Mouse (Mus musculus): Measurements from ENCODE around the gene Qser1. TPM values are rescaled to one million over a fixed set of nuclear protein-coding genes. Genes with fewer than 3 reads are reported as not detected.

Qser1 gene
- polyA plus RNA-seq, 1 experiment from 2014 or later: 15.8 TPM

GRCm38 (mm10) chr2:104712486-104712809 lies 104.1 kb downstream of the Qser1 start:
- DNase-seq (ENCODE audit: low spot score) (no peak), ATAC-seq (replicated peaks; ENCODE audit: low FRiP score, low TSS enrichment, low read depth) (peak; percentile 25; the same call in 1 of the 2 replicates)
- no peaks in the 10 kb centered on the region for H3K36me3 ChIP-seq (ENCODE audit: control insufficient read depth, insufficient read depth, low read length)
- peak overlapping the region; percentile 83 for H3K4me3 ChIP-seq (ENCODE audit: low read depth, low read length)
- peak overlapping the region; percentile 72 for H3K9ac ChIP-seq (ENCODE audit: low read length)
- peak overlapping the region; percentile 73 for H3K27ac ChIP-seq (ENCODE audit: low read depth)
- 3% methylated on average over 7 of the region's 7 CpGs for whole genome bisulfite sequencing
- no peaks in the 10 kb centered on the region for H3K27me3 ChIP-seq (replicated peaks; ENCODE audit: control insufficient read depth, insufficient read depth, low read length)
- no peaks in the 10 kb centered on the region for H3K9me3 ChIP-seq (ENCODE audit: control insufficient read depth, low read length)
- peaks cover 10% of the 10 kb centered on the region; the same call in 1 of the 2 replicates for H3K4me1 ChIP-seq (replicated peaks; ENCODE audit: control insufficient read depth, insufficient read depth, low read length)
- H3K4me2 ChIP-seq (ENCODE audit: low read length): peak overlapping the region; percentile 77

- ATAC-seq (replicated peaks; ENCODE audit: low FRiP score, low TSS enrichment, low read depth) (peak; percentile 90), DNase-seq (ENCODE audit: low spot score) (peak; percentile 88)
- Histone ChIP-seq H3K9ac (ENCODE audit: low read length) (peak within 1 kb of the TSS; percentile 72), H3K27ac (ENCODE audit: low read depth) (peak within 1 kb of the TSS; percentile 73), H3K27me3 (replicated peaks; ENCODE audit: control insufficient read depth, insufficient read depth, low read length) (no peaks in the 10 kb centered on the region), H3K4me2 (ENCODE audit: low read length) (peak within 1 kb of the TSS; percentile 77), H3K9me3 (ENCODE audit: control insufficient read depth, low read length) (no peaks in the 10 kb centered on the region), H3K4me3 (ENCODE audit: low read depth, low read length) (peak within 1 kb of the TSS; percentile 83), H3K4me1 (replicated peaks; ENCODE audit: control insufficient read depth, insufficient read depth, low read length) (peaks cover 10% of the 10 kb centered on the region; the same call in 1 of the 2 replicates), H3K36me3 (ENCODE audit: control insufficient read depth, insufficient read depth, low read length) (no peaks in the 10 kb centered on the region)
- under 1% methylated on average over 87 of the region's 99 CpGs for WGBS
Measured at GRCm38 (mm10) chr2:104711585-104712485, 104.7 kb downstream of the Qser1 start, which contains the start of gene Tcp11l1. Gene Tcp11l1, minus strand, starts transcription at chr2:104712169.

GRCm38 (mm10) chr2:104710670-104711370 lies 105.7 kb downstream of the Qser1 start:
- H3K27me3 ChIP-seq (replicated peaks; ENCODE audit: control insufficient read depth, insufficient read depth, low read length): no peaks in the 10 kb centered on the region
- peaks cover 18% of the 10 kb centered on the region for H3K4me1 ChIP-seq (replicated peaks; ENCODE audit: control insufficient read depth, insufficient read depth, low read length)
- DNase-seq (ENCODE audit: low spot score) (no peak), ATAC-seq (replicated peaks; ENCODE audit: low FRiP score, low TSS enrichment, low read depth) (no peak)
- peak overlapping the region; percentile 83 for H3K4me3 ChIP-seq (ENCODE audit: low read depth, low read length)
- H3K4me2 ChIP-seq (ENCODE audit: low read length): peak overlapping the region; percentile 77
- no peaks in the 10 kb centered on the region for H3K9me3 ChIP-seq (ENCODE audit: control insufficient read depth, low read length)
- no peak overlapping the region; the same call in 1 of the 2 replicates for H3K9ac ChIP-seq (ENCODE audit: low read length)
- 33% methylated on average over 6 of the region's 6 CpGs for WGBS
- H3K27ac ChIP-seq (ENCODE audit: low read depth): no peak overlapping the region; the same call in 1 of the 2 replicates
- H3K36me3 ChIP-seq (ENCODE audit: control insufficient read depth, insufficient read depth, low read length): no peaks in the 10 kb centered on the region

DNA sequence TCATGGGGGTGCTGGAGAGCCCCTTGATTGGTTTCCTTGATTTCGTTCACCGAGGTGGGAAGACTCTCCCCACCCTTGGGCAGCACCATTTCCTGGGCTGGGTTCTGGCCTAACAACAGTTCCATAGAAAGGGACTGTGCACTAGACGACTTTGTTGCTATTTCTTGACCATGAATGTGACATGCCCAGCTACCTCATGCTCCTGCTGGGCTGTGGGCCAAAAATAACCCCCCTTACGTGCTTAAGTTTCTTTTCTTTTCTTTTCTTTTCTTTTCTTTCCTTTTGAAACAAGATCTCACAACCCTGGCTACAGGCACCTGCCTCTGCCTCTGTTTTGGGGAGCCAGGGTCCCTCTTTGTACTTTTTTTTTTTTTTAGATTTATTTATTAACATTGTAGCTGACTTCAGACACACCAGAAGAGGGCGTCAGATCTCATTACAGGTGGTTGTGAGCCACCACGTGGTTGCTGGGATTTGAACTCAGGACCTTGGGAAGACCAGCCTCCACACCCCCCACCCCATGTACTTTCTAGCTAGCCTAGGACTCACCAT lies 106.7 kb downstream of the Qser1 start:
- Histone ChIP-seq H3K9me3 (ENCODE audit: control insufficient read depth, low read length) (no peaks in the 10 kb centered on the region), H3K4me3 (ENCODE audit: low read depth, low read length) (no peak overlapping the region), H3K4me1 (replicated peaks; ENCODE audit: control insufficient read depth, insufficient read depth, low read length) (peaks cover 24% of the 10 kb centered on the region), H3K27ac (ENCODE audit: low read depth) (no peak overlapping the region), H3K4me2 (ENCODE audit: low read length) (no peak overlapping the region), H3K9ac (ENCODE audit: low read length) (no peak overlapping the region), H3K36me3 (ENCODE audit: control insufficient read depth, insufficient read depth, low read length) (no peaks in the 10 kb centered on the region), H3K27me3 (replicated peaks; ENCODE audit: control insufficient read depth, insufficient read depth, low read length) (no peaks in the 10 kb centered on the region)
- WGBS: 60% methylated on average over 6 of the region's 6 CpGs
- ATAC-seq (replicated peaks; ENCODE audit: low FRiP score, low TSS enrichment, low read depth) (no peak), DNase-seq (ENCODE audit: low spot score) (no peak)

Other genes with a start within 250 kb of the Qser1 start
- 58.5 and 71.2 TPM in 2 replicates for gene Cstf3, start 226.2 kb downstream of the Qser1 start, polyA plus RNA-seq (2014; fragmentation: Nextera tagmentation; extraction: Ambion mirVana)
- gene Tcp11l1, start 104.6 kb downstream of the Qser1 start, polyA plus RNA-seq (2014; fragmentation: Nextera tagmentation; extraction: Ambion mirVana): 52.6 and 55.7 TPM in 2 replicates
- 0.15 and 0.20 TPM in 2 replicates for gene Pin1rt1, start 100.4 kb downstream of the Qser1 start, polyA plus RNA-seq (2014; fragmentation: Nextera tagmentation; extraction: Ambion mirVana)
- 17.8 and 19.5 TPM in 2 replicates for gene Depdc7, start 73.9 kb downstream of the Qser1 start, polyA plus RNA-seq (2014; fragmentation: Nextera tagmentation; extraction: Ambion mirVana)
- gene Prrg4, start 33.1 kb upstream of the Qser1 start, polyA plus RNA-seq (2014; fragmentation: Nextera tagmentation; extraction: Ambion mirVana): 1.3 and 2.7 TPM in 2 replicates
- 7.2 and 10.2 TPM in 2 replicates for gene Ccdc73, start 51.0 kb upstream of the Qser1 start, polyA plus RNA-seq (2014; fragmentation: Nextera tagmentation; extraction: Ambion mirVana)
- gene Eif3m, start 200.3 kb upstream of the Qser1 start, polyA plus RNA-seq (2014; fragmentation: Nextera tagmentation; extraction: Ambion mirVana): 303 and 311 TPM in 2 replicates

Measured in intestine, embryonic 14.5 days (tissue).